ENCODE assay signal across 14 mouse cellular contexts in the genomic region with DNA sequence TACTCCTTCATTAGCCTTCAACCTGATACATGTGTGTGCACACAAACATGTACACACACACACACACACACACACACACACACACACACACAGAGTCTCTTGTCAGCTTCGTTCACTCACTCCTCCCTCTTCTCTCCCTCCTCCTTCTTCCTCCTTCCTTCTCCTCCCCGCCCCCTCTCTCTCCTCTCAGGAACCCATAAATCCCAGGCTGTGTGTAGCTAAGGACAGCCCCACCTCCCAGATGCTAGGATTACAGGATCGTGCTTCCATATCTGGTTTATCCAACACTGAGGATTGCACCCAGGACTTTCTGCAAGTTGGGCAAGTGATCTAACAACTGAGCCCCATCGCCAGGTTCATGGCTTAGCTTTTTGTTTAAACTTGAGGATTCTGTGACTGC.
"Had no signal": no experiment of that assay in that cellular context is flagged by ENCODE, and none has a peak within 500 bp of the region (broad histone marks: within the 10 kb centered on the region; RNA-seq: fewer than 3 reads in every experiment).

No protein-coding gene starts in this region.

- H3K4me2 ChIP-seq: liver, embryonic 11.5 days; liver, embryonic 15.5 days; midbrain, embryonic 12.5 days had no signal

- H3K36me3 ChIP-seq: liver, embryonic 15.5 days; midbrain, embryonic 12.5 days had no signal

- ATAC-seq: lung, postnatal 0 days; midbrain, embryonic 16.5 days had no signal

- H3K9ac ChIP-seq: liver, embryonic 15.5 days; midbrain, embryonic 12.5 days had no signal

- H3K27ac ChIP-seq: layer of hippocampus, adult 2 months; liver, embryonic 15.5 days; midbrain, embryonic 12.5 days; stomach, postnatal 0 days had no signal

- H3K9me3 ChIP-seq: liver, embryonic 15.5 days; midbrain, embryonic 12.5 days had no signal

- H3K27me3 ChIP-seq: liver, embryonic 15.5 days; midbrain, embryonic 12.5 days had no signal

- H3K4me1 ChIP-seq: liver, embryonic 15.5 days had no signal

- H3K4me3 ChIP-seq: layer of hippocampus, adult 2 months; liver, embryonic 15.5 days; midbrain, embryonic 12.5 days had no signal

- DNase-seq: kidney, adult 2 months; kidney, postnatal 4 days; lung, adult 2 months; lung, postnatal 4 days; right cerebral cortex, adult 18-20 months; right cerebral cortex, postnatal 25 days; thymus, postnatal 4 days had no signal
